Mouse (Mus musculus): ENCODE data around the gene Olfr1105. TPM values are rescaled to one million over a fixed set of nuclear protein-coding genes. Genes with fewer than 3 reads are reported as not detected.

Gene Olfr1105
- not detected in 2 replicates for polyA plus RNA-seq (2015; fragmentation: Nextera tagmentation; extraction: Ambion mirVana)

GRCm38 (mm10) chr2:87036431-87036830, at the start of gene Olfr1105:
Gene Olfr1105 (minus strand): TSS chr2:87036531.
- Histone ChIP-seq H3K27me3 (ENCODE audit: insufficient read depth, low read length) (no peaks in the 10 kb centered on the region), H3K4me1 (ENCODE audit: insufficient read depth) (no peaks in the 10 kb centered on the region), H3K27ac (ENCODE audit: low read depth) (no peak within 1 kb of the TSS), H3K36me3 (replicated peaks; ENCODE audit: insufficient read depth, low read length) (no peaks in the 10 kb centered on the region), H3K9ac (replicated peaks) (no peak within 1 kb of the TSS), H3K9me3 (ENCODE audit: low read length) (no peaks in the 10 kb centered on the region), H3K4me3 (ENCODE audit: low read depth, low read length) (no peak within 1 kb of the TSS), H3K4me2 (ENCODE audit: low read depth, low read length) (no peak within 1 kb of the TSS)
- no peak for ATAC-seq
- TF ChIP-seq EP300 (IDR thresholded peaks at IDR 0.05; ENCODE audit: low read depth) (no peak), CTCF (IDR thresholded peaks at IDR 0.05; ENCODE audit: low read depth) (no peak)
- DNase-seq: no peak

- Histone ChIP-seq H3K27ac (ENCODE audit: low read depth) (no peak within 1 kb of the TSS), H3K4me3 (ENCODE audit: low read depth, low read length) (no peak within 1 kb of the TSS), H3K4me1 (ENCODE audit: insufficient read depth) (no peaks in the 10 kb centered on the region), H3K36me3 (replicated peaks; ENCODE audit: insufficient read depth, low read length) (no peaks in the 10 kb centered on the region), H3K9ac (replicated peaks) (no peak within 1 kb of the TSS), H3K9me3 (ENCODE audit: low read length) (no peaks in the 10 kb centered on the region), H3K27me3 (ENCODE audit: insufficient read depth, low read length) (no peaks in the 10 kb centered on the region), H3K4me2 (ENCODE audit: low read depth, low read length) (no peak within 1 kb of the TSS)
- 65% methylated on average over 1 of the region's 1 CpGs for WGBS (ENCODE audit: insufficient replicate concordance)
- DNase-seq (no peak), ATAC-seq (no peak)
- TF ChIP-seq EP300 (IDR thresholded peaks at IDR 0.05; ENCODE audit: low read depth) (no peak), CTCF (IDR thresholded peaks at IDR 0.05; ENCODE audit: low read depth) (no peak)
Observed at GRCm38 (mm10) chr2:87075717-87076116, 39.4 kb upstream of the Olfr1105 start, which contains the start of gene Olfr1107. Gene Olfr1107 (minus strand): TSS chr2:87075817.

GRCm38 (mm10) chr2:87052173-87052572, 15.8 kb upstream of the Olfr1105 start, which contains the start of gene Olfr1106:
Gene Olfr1106 (minus strand): TSS chr2:87052273.
- no peak within 1 kb of the TSS for H3K27ac ChIP-seq (ENCODE audit: low read depth)
- no peak within 1 kb of the TSS for H3K4me2 ChIP-seq (ENCODE audit: low read depth, low read length)
- no peaks in the 10 kb centered on the region for H3K27me3 ChIP-seq (ENCODE audit: insufficient read depth, low read length)
- H3K9me3 ChIP-seq (ENCODE audit: low read length): 0 out of 2 replicates have a peak, but pooled peaks cover 3% of the 10 kb centered on the region
- H3K36me3 ChIP-seq (replicated peaks; ENCODE audit: insufficient read depth, low read length): no peaks in the 10 kb centered on the region
- H3K4me3 ChIP-seq (ENCODE audit: low read depth, low read length): no peak within 1 kb of the TSS
- DNase-seq (no peak), ATAC-seq (no peak)
- no peak within 1 kb of the TSS for H3K9ac ChIP-seq (replicated peaks)
- TF ChIP-seq CTCF (IDR thresholded peaks at IDR 0.05; ENCODE audit: low read depth) (no peak), EP300 (IDR thresholded peaks at IDR 0.05; ENCODE audit: low read depth) (no peak)
- no peaks in the 10 kb centered on the region for H3K4me1 ChIP-seq (ENCODE audit: insufficient read depth)
- WGBS (ENCODE audit: insufficient replicate concordance): 58% methylated on average over 1 of the region's 1 CpGs

- Histone ChIP-seq H3K4me1 (ENCODE audit: insufficient read depth) (no peaks in the 10 kb centered on the region), H3K4me3 (ENCODE audit: low read depth, low read length) (no peak within 1 kb of the TSS), H3K27ac (ENCODE audit: low read depth) (no peak within 1 kb of the TSS), H3K9ac (replicated peaks) (no peak within 1 kb of the TSS), H3K9me3 (ENCODE audit: low read length) (no peaks in the 10 kb centered on the region), H3K27me3 (ENCODE audit: insufficient read depth, low read length) (no peaks in the 10 kb centered on the region), H3K36me3 (replicated peaks; ENCODE audit: insufficient read depth, low read length) (no peaks in the 10 kb centered on the region), H3K4me2 (ENCODE audit: low read depth, low read length) (no peak within 1 kb of the TSS)
- WGBS (ENCODE audit: insufficient replicate concordance): 70% methylated on average over 1 of the region's 1 CpGs
- no peak for ATAC-seq
- DNase-seq: no peak
- TF ChIP-seq EP300 (IDR thresholded peaks at IDR 0.05; ENCODE audit: low read depth) (no peak), CTCF (IDR thresholded peaks at IDR 0.05; ENCODE audit: low read depth) (no peak)
Observed at GRCm38 (mm10) chr2:87026980-87027379, 9.4 kb downstream of the Olfr1105 start, which contains the start of gene Olfr1104. Gene Olfr1104 (minus strand): TSS chr2:87027080.

- Histone ChIP-seq H3K27ac (ENCODE audit: low read depth) (no peak within 1 kb of the TSS), H3K36me3 (replicated peaks; ENCODE audit: insufficient read depth, low read length) (no peaks in the 10 kb centered on the region), H3K4me2 (ENCODE audit: low read depth, low read length) (no peak within 1 kb of the TSS), H3K27me3 (ENCODE audit: insufficient read depth, low read length) (no peaks in the 10 kb centered on the region), H3K9me3 (ENCODE audit: low read length) (no peaks in the 10 kb centered on the region; the same call in 1 of the 2 replicates), H3K4me3 (ENCODE audit: low read depth, low read length) (no peak within 1 kb of the TSS), H3K9ac (replicated peaks) (no peak within 1 kb of the TSS), H3K4me1 (ENCODE audit: insufficient read depth) (no peaks in the 10 kb centered on the region)
- ATAC-seq (no peak), DNase-seq (no peak)
- no peak for TF ChIP-seq EP300 (IDR thresholded peaks at IDR 0.05; ENCODE audit: low read depth)
- no peak for TF ChIP-seq CTCF (IDR thresholded peaks at IDR 0.05; ENCODE audit: low read depth)
Observed at GRCm38 (mm10) chr2:86998098-86998497, 38.2 kb downstream of the Olfr1105 start, which contains the start of gene Olfr1102. Gene Olfr1102 (plus strand): TSS chr2:86998398.

GRCm38 (mm10) chr2:86991121-86991520, 45.2 kb downstream of the Olfr1105 start, which contains the start of gene Olfr1101:
Gene Olfr1101 (minus strand): TSS chr2:86991221.
- H3K9me3 ChIP-seq (ENCODE audit: low read length): no peaks in the 10 kb centered on the region
- WGBS (ENCODE audit: insufficient replicate concordance): 74% methylated on average over 3 of the region's 3 CpGs
- DNase-seq (no peak), ATAC-seq (no peak)
- no peak within 1 kb of the TSS for H3K9ac ChIP-seq (replicated peaks)
- no peaks in the 10 kb centered on the region for H3K36me3 ChIP-seq (replicated peaks; ENCODE audit: insufficient read depth, low read length)
- H3K4me3 ChIP-seq (ENCODE audit: low read depth, low read length): no peak within 1 kb of the TSS
- H3K4me2 ChIP-seq (ENCODE audit: low read depth, low read length): no peak within 1 kb of the TSS
- no peak within 1 kb of the TSS for H3K27ac ChIP-seq (ENCODE audit: low read depth)
- H3K27me3 ChIP-seq (ENCODE audit: insufficient read depth, low read length): no peaks in the 10 kb centered on the region
- no peaks in the 10 kb centered on the region for H3K4me1 ChIP-seq (ENCODE audit: insufficient read depth)
- no peak for TF ChIP-seq EP300 (IDR thresholded peaks at IDR 0.05; ENCODE audit: low read depth)
- no peak for TF ChIP-seq CTCF (IDR thresholded peaks at IDR 0.05; ENCODE audit: low read depth)

Other genes starting within 250 kb of the Olfr1105 start
- gene Olfr141, start 226.5 kb downstream of the Olfr1105 start, polyA plus RNA-seq (2015; fragmentation: Nextera tagmentation; extraction: Ambion mirVana): not detected in 2 replicates
- not detected in 2 replicates for gene Olfr1094, start 211.9 kb downstream of the Olfr1105 start, polyA plus RNA-seq (2015; fragmentation: Nextera tagmentation; extraction: Ambion mirVana)
- not detected in 2 replicates for gene Olfr1095, start 184.8 kb downstream of the Olfr1105 start, polyA plus RNA-seq (2015; fragmentation: Nextera tagmentation; extraction: Ambion mirVana)
- not detected in 2 replicates for gene Gm13723, start 161.7 kb downstream of the Olfr1105 start, polyA plus RNA-seq (2015; fragmentation: Nextera tagmentation; extraction: Ambion mirVana)
- gene Olfr1097, start 144.3 kb downstream of the Olfr1105 start, polyA plus RNA-seq (2015; fragmentation: Nextera tagmentation; extraction: Ambion mirVana): not detected in 2 replicates
- not detected in 2 replicates for gene Olfr1098, start 112.0 kb downstream of the Olfr1105 start, polyA plus RNA-seq (2015; fragmentation: Nextera tagmentation; extraction: Ambion mirVana)
- not detected in 2 replicates for gene Olfr1099, start 75.8 kb downstream of the Olfr1105 start, polyA plus RNA-seq (2015; fragmentation: Nextera tagmentation; extraction: Ambion mirVana)
- not detected in 2 replicates for gene Olfr1100, start 56.6 kb downstream of the Olfr1105 start, polyA plus RNA-seq (2015; fragmentation: Nextera tagmentation; extraction: Ambion mirVana)
- not detected in 2 replicates for gene Olfr1101, start 45.3 kb downstream of the Olfr1105 start, polyA plus RNA-seq (2015; fragmentation: Nextera tagmentation; extraction: Ambion mirVana)
- gene Olfr1102, start 38.1 kb downstream of the Olfr1105 start, polyA plus RNA-seq (2015; fragmentation: Nextera tagmentation; extraction: Ambion mirVana): not detected in 2 replicates
- gene Olfr1104, start 9.5 kb downstream of the Olfr1105 start, polyA plus RNA-seq (2015; fragmentation: Nextera tagmentation; extraction: Ambion mirVana): not detected in 2 replicates
- gene Olfr1106, start 15.7 kb upstream of the Olfr1105 start, polyA plus RNA-seq (2015; fragmentation: Nextera tagmentation; extraction: Ambion mirVana): not detected in 2 replicates
- not detected in 2 replicates for gene Olfr1107, start 39.3 kb upstream of the Olfr1105 start, polyA plus RNA-seq (2015; fragmentation: Nextera tagmentation; extraction: Ambion mirVana)
- not detected in 2 replicates for gene Olfr1109, start 59.5 kb upstream of the Olfr1105 start, polyA plus RNA-seq (2015; fragmentation: Nextera tagmentation; extraction: Ambion mirVana)
- not detected in 2 replicates for gene Olfr259, start 78.0 kb upstream of the Olfr1105 start, polyA plus RNA-seq (2015; fragmentation: Nextera tagmentation; extraction: Ambion mirVana)
- not detected in 2 replicates for gene Olfr1110, start 103.8 kb upstream of the Olfr1105 start, polyA plus RNA-seq (2015; fragmentation: Nextera tagmentation; extraction: Ambion mirVana)
- not detected in 2 replicates for gene Olfr1111, start 116.1 kb upstream of the Olfr1105 start, polyA plus RNA-seq (2015; fragmentation: Nextera tagmentation; extraction: Ambion mirVana)
- not detected in 2 replicates for gene Olfr1112, start 151.3 kb upstream of the Olfr1105 start, polyA plus RNA-seq (2015; fragmentation: Nextera tagmentation; extraction: Ambion mirVana)
- gene Olfr1113, start 172.4 kb upstream of the Olfr1105 start, polyA plus RNA-seq (2015; fragmentation: Nextera tagmentation; extraction: Ambion mirVana): not detected in 2 replicates
- not detected in 2 replicates for gene Olfr1115, start 211.5 kb upstream of the Olfr1105 start, polyA plus RNA-seq (2015; fragmentation: Nextera tagmentation; extraction: Ambion mirVana)
- not detected in 2 replicates for gene Olfr1116, start 231.0 kb upstream of the Olfr1105 start, polyA plus RNA-seq (2015; fragmentation: Nextera tagmentation; extraction: Ambion mirVana)

Data from liver, postnatal 0 days (tissue).